Mouse (Mus musculus): ENCODE measurements around the gene Egfr. TPM values are rescaled to one million over a fixed set of nuclear protein-coding genes. Genes with fewer than 3 reads are reported as not detected.

The Egfr gene
- 0.28 and 0.54 TPM in 2 replicates for polyA plus RNA-seq (2012; rRNA removed)

GRCm38 (mm10) chr11:16752007-16752348 lies at the start of gene Egfr:
Egfr (plus strand) TSS chr11:16752203.

GRCm38 (mm10) chr11:16950976-16951760 lies 199.2 kb downstream of the Egfr start, which contains the start of gene Fbxo48:
Fbxo48 (plus strand) TSS chr11:16951375.

Other genes starting within 250 kb of the Egfr start
- gene Sec61g, start 243.7 kb upstream of the Egfr start, polyA plus RNA-seq (2012; rRNA removed), result 49.1 and 53.9 TPM in 2 replicates
- gene Fbxo48, start 199.2 kb downstream of the Egfr start, polyA plus RNA-seq (2012; rRNA removed), result 3.3 and 4.2 TPM in 2 replicates